Mouse (Mus musculus) embryo, embryonic 10 days (tissue): ENCODE data around the gene Tpst2.

ENCODE experiments used
- DNase-seq: peaks from one replicate; pipeline ENCODE4 v3.0.0-alpha.2; 2015; ENCODE audit warnings: low spot score

The Tpst2 gene

DNA sequence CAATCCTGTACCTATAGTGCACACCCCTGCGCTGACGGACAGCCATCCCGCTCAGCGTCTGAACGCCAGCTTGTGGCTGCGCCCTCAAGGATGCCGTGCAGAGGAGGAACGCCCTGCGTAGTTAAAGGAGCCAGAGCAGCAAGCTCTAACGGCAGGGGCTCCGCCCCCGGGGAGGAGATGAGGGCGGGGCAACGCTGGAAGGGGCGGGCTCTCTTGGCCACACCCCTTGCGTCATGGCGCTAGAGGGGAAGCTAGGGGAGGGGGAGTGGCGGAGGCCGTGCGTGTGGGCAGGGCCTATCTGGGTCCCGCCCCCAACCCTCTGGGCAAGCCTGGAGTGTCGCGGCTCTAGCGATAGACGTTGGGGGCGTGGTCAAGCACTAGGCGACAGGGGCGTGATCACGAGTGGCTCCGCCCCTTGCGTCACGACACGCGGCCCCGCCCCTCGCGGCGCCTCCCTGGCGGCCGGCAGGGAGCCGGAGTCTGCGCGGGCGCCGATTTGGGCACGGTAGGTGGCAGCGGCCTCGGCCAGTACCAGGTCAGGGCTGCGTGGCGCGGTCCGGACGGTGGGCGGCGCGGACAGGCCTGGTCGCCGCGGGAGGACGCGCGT is at the start of gene Tpst2:
TSS of gene Tpst2 (plus strand) at position 425 of the 607 bp plus-strand sequence.
- DNase-seq = peak; percentile 99

DNA sequence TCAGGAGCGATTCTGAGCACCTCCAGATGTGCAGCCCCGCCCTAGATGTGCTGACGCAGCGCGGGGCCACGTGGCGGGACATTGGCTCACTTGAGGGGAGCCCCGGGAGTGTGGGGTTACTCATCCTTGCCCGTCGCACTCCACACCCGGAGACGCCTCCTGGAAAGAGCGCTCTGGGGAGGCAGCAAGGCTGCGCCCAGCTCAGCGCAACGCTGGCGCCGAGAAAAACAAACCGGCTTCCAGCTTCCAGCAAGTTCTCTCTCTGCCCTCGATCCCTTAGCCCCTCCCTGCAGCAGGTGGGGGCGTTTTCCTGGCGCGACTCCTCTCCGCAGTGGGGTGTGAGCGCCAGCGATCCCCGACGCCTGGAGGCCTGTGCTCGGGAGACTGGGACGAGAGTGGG is 49.1 kb upstream of the Tpst2 start:
- DNase-seq = no peak

DNA sequence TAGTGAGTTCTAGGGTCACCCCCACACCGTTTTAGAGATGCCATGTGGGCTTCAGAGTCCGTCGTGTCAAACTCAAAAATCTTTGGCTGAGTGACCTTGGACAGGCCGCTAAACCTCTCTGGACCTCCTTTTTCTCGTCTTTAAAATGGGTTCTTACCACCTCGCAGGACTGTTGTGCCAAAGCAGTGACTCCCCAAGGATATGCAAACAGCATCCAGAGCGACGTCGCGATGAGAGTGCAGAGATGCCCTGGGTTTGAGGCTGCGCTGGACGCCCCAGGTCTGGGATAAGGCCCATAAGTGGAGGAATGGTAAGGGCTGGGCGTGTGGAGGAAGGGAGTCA is 48.6 kb upstream of the Tpst2 start:
- DNase-seq = no peak

GRCm38 (mm10) chr5:112228240-112229076 is 48.0 kb upstream of the Tpst2 start:
- DNase-seq = peak; percentile 78

DNA sequence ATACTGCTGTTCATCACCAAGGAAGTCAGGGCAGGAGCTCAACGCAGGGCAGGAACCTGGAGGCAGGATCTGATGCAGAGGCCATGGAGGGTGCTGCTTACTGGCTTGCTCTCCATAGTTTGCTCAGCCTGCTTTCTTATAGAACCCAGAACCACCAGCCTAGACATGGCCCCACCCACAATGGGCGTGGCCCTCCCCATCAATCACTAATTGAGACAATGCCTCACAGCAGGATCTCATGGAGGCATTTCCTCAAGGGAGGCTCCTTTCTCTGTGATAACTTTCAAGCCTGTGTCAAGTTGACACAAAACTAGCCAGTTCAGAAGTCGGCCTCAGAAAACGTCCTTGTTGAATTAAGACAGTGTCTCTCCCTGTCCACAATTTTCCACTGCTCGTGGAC is 40.7 kb upstream of the Tpst2 start:
- DNase-seq = no peak

DNA sequence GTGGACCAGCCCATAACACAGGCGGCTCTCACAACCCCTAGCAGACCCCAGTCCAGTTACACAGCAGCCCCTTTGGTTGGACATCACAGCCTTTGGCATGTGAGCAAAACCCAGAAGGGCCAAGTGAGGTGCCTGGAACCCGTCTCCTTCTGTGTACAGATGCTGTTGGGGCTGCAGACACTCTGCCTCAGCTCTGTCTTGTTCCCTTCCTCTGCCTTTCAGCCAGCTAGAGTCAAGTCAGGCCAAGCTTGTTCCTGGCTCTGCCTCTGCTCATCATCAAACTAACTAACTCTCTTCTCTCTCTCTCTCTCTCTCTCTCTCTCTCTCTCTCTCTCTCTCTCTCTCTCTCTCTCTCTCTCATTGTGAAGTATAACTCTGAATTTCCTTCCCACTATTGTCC is 39.9 kb upstream of the Tpst2 start:
- no peak for DNase-seq

DNA sequence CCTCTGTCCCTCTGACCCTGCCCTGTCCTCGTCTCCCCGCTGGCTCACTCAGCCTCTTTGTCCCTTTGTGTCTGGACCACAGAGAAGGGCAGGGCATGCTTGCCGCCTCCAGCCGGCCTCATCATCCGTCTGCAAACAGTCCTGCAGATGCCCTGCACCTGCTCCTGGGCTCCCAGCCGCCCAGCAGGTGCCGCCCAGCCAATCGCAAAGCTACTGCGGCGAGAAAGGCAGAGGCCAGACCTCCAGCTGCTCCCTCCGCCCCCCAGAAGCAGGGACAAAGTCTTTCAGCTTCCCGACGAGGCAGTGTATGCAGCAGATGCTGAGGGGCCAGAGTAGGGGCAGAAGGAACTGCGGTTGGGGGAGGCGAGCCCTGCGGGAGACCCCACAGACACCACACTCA is 39.1 kb upstream of the Tpst2 start:
- DNase-seq = peak; percentile 87

GRCm38 (mm10) chr5:112237866-112238570 is 38.5 kb upstream of the Tpst2 start:
- peak; percentile 60 for DNase-seq

DNA sequence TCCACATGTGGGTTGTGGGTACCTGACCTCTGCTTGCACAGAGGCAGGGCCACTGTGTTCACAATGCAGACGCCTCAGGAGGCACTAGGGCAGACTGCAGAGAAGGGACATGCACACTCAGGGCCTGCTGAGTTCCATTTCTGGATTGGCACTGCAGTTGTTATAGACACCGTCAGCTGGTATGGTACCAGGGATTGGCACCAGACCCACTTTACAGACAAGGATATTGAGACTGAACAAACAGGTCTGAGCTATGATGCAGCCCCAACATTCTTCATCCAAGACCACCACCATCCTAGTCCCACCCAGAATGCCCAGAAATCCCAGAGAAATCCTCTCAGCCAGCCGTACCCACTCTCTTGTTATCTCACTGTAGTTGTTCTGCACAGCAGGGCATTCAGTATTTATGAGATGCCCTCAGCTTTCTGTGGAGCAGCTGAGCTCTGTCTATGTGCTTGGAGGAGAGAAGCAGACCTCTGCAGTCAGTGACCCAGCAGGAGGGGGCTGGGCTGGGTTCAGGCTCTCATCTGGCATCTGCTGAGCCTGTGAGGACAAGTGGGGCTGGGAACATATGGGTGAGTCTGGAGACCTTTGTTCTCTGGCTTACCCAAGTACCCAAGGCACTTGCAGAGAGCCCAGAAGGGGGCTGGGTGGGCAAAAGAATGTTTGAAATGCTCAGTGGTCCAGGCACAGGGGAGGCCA is 37.6 kb upstream of the Tpst2 start:
- DNase-seq = no peak

GRCm38 (mm10) chr5:112240761-112241160 is 35.7 kb upstream of the Tpst2 start:
- peak; percentile 95 for DNase-seq

GRCm38 (mm10) chr5:112241849-112242248 is 34.6 kb upstream of the Tpst2 start:
- DNase-seq = no peak

DNA sequence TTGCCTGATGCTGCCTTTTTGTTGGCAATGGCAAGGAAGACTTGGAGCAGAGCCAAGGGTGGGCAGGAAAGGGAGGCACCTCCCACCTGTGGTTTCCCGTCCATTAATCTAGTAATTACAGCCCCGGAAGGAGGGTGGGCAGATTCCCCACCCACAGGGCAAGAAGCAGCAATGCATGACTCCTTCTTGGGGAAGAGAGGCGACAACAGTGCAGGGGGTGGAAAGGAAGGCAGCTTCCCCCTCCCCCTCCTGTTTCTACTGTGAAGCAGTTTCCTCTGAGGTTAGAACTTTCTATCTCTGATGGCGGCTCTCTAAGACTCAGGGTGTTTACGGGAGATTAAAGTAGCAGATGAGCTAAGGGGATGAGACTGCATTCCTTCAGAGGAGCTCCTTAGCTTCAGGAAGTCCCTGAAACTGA is 34.1 kb upstream of the Tpst2 start:
- DNase-seq = no peak

DNA sequence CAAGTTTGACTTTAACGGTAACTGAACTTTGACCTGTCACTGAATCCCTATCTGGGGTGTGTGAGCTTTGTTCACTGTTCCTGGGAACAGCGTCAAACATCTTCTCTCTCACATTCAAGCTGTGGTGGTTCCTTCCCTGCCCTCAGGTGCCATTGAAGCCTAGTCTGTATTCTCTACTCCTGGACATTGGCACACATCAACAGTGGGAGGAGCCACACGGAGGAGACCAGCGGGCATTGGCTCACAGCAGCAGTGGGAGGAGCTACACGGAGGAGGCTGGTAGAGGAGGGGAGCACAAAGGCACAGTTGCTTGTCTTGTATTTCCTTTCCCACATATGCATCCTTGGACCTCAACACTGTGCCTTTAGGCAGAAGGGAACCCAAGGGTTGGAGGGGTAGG is 33.5 kb upstream of the Tpst2 start:
- no peak for DNase-seq

DNA sequence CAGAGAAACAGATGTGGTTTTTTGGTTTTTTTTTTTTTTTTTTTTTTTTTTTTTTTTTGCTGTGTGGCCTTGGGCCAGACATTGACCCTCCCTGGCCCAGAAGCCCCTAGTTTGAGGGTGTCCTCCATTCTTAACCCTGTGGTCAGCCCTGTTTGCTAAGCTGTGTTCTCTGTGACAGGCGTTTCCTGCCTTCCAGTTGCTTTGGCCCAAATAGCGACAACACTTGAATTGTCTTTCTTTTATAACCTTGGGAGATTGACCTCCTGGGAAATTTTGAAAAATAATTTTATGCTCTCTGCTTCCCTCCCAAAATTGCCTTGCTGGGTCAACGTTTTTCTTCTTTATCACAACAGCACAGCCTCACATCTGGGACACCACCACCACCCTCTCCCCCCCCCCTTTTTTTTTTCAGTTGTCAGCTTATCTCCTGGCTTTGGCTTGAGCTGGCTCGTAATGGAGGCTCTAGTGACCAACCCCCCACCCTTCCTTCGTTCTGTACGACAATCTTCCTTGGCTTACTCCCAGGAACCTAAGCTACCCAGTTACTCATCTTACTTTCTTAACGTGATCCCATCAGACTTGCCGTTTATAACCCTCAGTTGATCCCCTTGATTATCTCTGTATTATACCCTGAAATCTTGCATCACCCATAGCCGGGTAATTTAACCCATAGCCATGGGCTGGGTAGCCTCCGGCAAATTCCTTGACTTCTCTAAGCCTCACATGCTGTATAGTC is 32.8 kb upstream of the Tpst2 start:
- no peak for DNase-seq

- no peak for DNase-seq
Observed at GRCm38 (mm10) chr5:112244275-112244562, 32.3 kb upstream of the Tpst2 start.

GRCm38 (mm10) chr5:112244890-112245615 is 31.4 kb upstream of the Tpst2 start:
- no peak for DNase-seq

DNA sequence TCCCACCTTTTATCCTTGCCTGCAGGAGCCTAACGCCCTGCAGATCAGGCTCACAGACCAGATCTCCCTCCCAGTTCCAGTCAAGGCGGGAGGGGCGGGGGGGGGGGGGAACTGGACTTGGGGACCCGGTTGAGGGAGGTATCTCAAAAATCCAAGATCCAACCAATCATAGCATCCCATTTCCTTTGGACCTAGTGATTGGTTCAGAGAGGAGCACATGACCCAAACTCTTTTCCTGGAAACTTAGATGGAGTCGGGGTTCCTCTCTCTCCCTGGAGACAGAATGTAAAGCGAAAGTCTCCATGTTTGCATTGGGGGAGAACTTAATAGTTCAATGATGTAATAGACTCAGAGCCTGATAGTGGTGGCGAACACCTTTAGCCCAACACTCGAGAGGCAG is 29.1 kb upstream of the Tpst2 start:
- DNase-seq = no peak

- no peak for DNase-seq
Observed at GRCm38 (mm10) chr5:112249106-112249505, 27.4 kb upstream of the Tpst2 start.

DNA sequence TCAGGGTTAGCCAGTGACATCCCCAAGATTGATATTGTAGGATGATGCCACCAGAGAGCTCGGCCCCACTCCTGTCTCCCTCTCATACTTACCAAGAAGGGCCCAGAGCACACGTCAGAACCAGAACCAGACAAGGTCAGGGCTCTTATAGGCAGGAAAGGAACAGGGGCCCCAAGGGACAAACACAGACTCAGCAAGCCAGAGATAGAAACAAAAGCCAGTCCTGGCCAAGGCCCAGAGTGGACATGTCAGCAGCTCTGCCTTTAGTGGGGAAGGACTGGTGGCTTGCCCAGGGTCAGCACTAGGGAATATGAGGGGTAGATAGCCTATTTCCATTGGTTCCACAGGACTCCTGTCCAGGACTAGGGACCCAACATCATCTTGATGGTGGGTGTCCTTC is 24.1 kb upstream of the Tpst2 start, which contains the start of gene Cryba4:
TSS of gene Cryba4 (minus strand) at position 119 of the 400 bp plus-strand sequence.
- no peak for DNase-seq

DNA sequence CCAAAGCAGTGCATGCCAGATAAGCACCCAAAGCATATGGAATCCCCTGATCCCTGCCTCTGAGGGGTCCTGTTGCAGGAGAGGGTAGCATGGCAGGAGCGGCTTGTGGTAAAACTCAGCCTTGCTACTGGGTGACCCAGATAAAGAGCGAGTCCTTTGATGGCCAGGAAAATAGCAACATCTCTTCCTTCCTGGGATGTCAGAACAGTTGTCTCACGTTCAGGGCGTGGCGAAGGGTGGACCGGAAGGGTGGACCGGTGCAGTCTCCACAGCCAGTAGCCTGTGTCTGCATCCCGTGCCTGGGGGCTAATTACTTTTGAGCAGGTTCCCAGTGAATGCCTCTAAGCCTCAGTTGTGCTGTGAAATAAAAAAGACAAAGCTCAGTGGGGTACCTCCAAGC is 23.3 kb upstream of the Tpst2 start:
- DNase-seq = no peak

GRCm38 (mm10) chr5:112254282-112254806 is 22.1 kb upstream of the Tpst2 start:
- no peak for DNase-seq
